Mouse (Mus musculus): Measurements from ENCODE around the gene H2al2a. TPM values are rescaled to one million over a fixed set of nuclear protein-coding genes. Genes with fewer than 3 reads are reported as not detected.

The H2al2a gene
- polyA plus RNA-seq (2012; fragmentation: generic; extraction: Trizol), result not detected

GRCm38 (mm10) chr2:17996858-17997257, at the start of gene H2al2a:
Gene H2al2a, minus strand, starts transcription at chr2:17996958.

GRCm38 (mm10) chr2:18037491-18037890, 40.7 kb upstream of the H2al2a start, which contains the start of gene A930004D18Rik:
Gene A930004D18Rik, minus strand, starts transcription at chr2:18037737.

Other genes with a start within 250 kb of the H2al2a start
- 1 to 10 TPM; 5.5 to 9.8 TPM for gene A930004D18Rik, start 40.8 kb upstream of the H2al2a start, polyA plus RNA-seq (2012; fragmentation: generic; extraction: Trizol)
- under 1 TPM; 0.25 to 0.80 TPM for gene Skida1, start 52.1 kb upstream of the H2al2a start, polyA plus RNA-seq (2012; fragmentation: generic; extraction: Trizol)
- 1 to 10 TPM; 2.7 to 6.6 TPM for gene Mllt10, start 58.3 kb upstream of the H2al2a start, polyA plus RNA-seq (2012; fragmentation: generic; extraction: Trizol)

Measured in C3H10T1/2 (cell line).